Mouse (Mus musculus): ENCODE measurements around the gene Prkcq. TPM values are rescaled to one million over a fixed set of nuclear protein-coding genes. Genes with fewer than 3 reads are reported as not detected.

Gene Prkcq
- total RNA-seq, 2 experiments from 2014 or later, result 6.9 to 8.5 TPM

GRCm38 (mm10) chr2:11210241-11210916, 38.5 kb downstream of the Prkcq start:
- ATAC-seq (replicated peaks; ENCODE audit: low FRiP score, low TSS enrichment, poor library complexity, severe bottlenecking), result peak; percentile 70

DNA sequence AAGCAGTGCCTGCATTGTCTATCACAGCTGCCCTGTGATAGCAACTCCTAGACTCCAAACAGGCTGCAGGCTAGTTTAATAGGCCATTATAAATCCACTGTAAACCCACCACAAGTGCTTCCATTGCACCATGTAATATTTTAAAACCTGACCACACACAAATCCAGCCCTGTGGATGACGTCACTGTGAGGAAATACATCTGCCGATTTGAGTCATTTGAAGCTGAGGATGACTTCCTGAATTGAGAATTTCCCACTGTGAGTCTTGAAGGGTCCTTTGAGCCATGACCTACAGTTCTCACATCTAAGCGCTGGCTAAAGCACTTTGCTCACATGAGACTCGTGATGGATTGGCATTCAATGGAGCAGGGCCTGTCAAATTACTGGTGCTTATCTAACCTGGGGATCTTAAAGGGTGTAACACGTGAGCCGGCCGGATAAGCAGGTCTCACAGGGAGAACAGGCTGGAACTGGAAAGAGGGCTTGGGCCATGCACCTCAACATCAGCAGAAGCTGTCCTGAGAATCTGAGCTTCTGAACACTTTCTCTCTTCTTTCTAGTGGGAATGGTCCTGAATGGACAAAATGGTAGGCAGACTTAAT, 40.2 kb downstream of the Prkcq start:
- no peak for ATAC-seq (replicated peaks; ENCODE audit: low FRiP score, low TSS enrichment, poor library complexity, severe bottlenecking)

GRCm38 (mm10) chr2:11216421-11216820, 44.5 kb downstream of the Prkcq start:
- ATAC-seq (replicated peaks; ENCODE audit: low FRiP score, low TSS enrichment, poor library complexity, severe bottlenecking), result no peak

- ATAC-seq (replicated peaks; ENCODE audit: low FRiP score, low TSS enrichment, poor library complexity, severe bottlenecking), result peak; percentile 54; the same call in 1 of the 2 replicates
These were observed 44.9 kb downstream of the Prkcq start for GRCm38 (mm10) chr2:11216847-11217246.

GRCm38 (mm10) chr2:11218122-11218521, 46.2 kb downstream of the Prkcq start:
- ATAC-seq (replicated peaks; ENCODE audit: low FRiP score, low TSS enrichment, poor library complexity, severe bottlenecking), result peak; percentile 36; the same call in 1 of the 2 replicates

DNA sequence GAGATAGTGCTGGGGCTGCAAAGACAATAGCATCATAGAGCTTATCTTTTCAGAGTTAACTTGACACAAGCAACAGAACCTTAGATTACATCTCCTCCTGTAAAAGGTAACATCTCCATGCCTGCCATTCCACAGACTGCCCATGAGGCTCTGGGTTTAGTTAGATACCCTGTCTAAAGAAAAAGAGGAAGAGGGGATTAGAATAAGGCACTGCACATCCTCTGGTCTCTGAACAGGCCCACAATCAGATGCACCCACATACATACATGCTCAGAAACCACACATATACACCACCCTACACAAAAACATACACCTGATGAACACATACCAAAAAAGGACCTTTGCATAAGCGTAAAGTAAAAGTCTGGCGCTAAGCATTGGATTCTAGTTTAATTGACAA, 47.4 kb downstream of the Prkcq start:
- no peak for ATAC-seq (replicated peaks; ENCODE audit: low FRiP score, low TSS enrichment, poor library complexity, severe bottlenecking)

DNA sequence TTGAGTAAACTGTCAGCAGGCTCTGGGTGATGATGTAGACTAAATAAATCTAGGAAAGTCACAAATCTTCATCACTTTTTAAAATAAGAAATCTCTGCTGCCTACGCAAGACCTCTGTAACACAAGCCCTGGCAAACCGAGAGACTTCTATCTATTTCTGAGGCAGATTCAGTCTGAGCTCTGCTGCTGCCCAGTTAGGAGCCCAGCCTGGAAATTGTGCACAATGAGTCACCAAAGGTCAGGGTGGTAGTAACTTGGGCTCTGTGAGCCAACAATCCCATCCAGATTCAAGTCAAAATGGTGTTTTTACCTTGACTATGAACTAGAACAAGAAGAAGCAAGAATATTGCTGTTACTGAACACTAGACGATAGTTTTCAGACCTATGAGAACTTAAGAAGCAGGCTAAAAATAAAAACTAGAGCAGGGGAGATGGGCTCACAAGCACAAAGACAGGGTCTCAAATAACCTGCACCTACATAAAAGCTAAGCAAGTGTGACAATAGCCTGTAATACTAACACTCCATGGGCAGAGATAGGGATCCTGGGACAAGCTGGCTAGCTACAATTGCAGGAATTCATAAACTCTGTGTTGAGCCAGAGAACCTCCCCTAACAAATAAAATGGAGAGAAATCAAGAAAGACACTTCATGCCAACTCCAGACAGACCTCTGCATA, 53.0 kb downstream of the Prkcq start:
- ATAC-seq (replicated peaks; ENCODE audit: low FRiP score, low TSS enrichment, poor library complexity, severe bottlenecking), result no peak

- peak; percentile 70 for ATAC-seq (replicated peaks; ENCODE audit: low FRiP score, low TSS enrichment, poor library complexity, severe bottlenecking)
These were observed 53.6 kb downstream of the Prkcq start for GRCm38 (mm10) chr2:11225485-11225876.

GRCm38 (mm10) chr2:11226555-11226954, 54.6 kb downstream of the Prkcq start:
- peak; percentile 92 for ATAC-seq (replicated peaks; ENCODE audit: low FRiP score, low TSS enrichment, poor library complexity, severe bottlenecking)

GRCm38 (mm10) chr2:11229126-11229525, 57.2 kb downstream of the Prkcq start:
- ATAC-seq (replicated peaks; ENCODE audit: low FRiP score, low TSS enrichment, poor library complexity, severe bottlenecking), result no peak

DNA sequence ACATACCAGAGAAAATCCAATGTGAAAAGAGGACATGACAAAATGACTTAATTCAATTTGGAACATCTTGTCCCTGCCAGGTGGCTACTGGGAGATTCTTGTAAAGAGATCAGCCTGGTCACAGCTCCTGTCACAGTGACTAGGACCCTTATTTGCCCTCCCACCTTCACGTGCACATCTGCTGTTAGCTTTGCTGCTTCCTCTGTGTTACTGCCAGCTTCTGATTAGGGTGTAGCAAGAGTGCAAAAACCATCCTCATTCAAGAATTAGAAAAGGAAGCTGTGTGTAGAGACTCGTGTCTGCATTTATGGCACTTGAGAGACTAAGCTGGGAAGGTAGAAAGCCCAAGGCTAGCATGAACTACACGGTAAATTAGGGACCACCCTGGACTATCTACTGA, 59.2 kb downstream of the Prkcq start:
- ATAC-seq (replicated peaks; ENCODE audit: low FRiP score, low TSS enrichment, poor library complexity, severe bottlenecking), result peak; percentile 50

- ATAC-seq (replicated peaks; ENCODE audit: low FRiP score, low TSS enrichment, poor library complexity, severe bottlenecking), result peak; percentile 70
These were observed 60.1 kb downstream of the Prkcq start for GRCm38 (mm10) chr2:11231988-11232387.

DNA sequence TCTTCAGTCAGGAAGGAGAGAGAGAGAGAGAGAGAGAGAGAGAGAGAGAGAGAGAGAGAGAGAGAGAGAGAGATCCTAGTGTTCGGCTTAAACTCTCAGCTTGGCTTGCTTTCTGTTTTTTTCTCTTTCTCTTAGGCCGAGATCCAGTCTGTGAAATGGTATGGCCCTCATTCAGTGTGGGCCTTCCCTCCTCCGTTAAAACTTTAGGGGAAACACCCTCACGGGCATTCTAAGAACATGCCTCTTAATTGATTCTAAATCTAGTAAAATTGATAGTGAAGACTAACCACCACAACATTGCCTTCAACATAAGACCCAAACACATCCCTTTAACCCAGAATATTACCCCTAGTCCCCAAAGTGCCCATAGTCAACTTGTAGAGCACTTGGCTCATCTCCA, 66.3 kb downstream of the Prkcq start:
- ATAC-seq (replicated peaks; ENCODE audit: low FRiP score, low TSS enrichment, poor library complexity, severe bottlenecking), result no peak

- ATAC-seq (replicated peaks; ENCODE audit: low FRiP score, low TSS enrichment, poor library complexity, severe bottlenecking), result no peak
These were observed 67.6 kb downstream of the Prkcq start for GRCm38 (mm10) chr2:11239523-11239922.

- ATAC-seq (replicated peaks; ENCODE audit: low FRiP score, low TSS enrichment, poor library complexity, severe bottlenecking), result no peak
These were observed 74.0 kb downstream of the Prkcq start for GRCm38 (mm10) chr2:11245926-11246325.

DNA sequence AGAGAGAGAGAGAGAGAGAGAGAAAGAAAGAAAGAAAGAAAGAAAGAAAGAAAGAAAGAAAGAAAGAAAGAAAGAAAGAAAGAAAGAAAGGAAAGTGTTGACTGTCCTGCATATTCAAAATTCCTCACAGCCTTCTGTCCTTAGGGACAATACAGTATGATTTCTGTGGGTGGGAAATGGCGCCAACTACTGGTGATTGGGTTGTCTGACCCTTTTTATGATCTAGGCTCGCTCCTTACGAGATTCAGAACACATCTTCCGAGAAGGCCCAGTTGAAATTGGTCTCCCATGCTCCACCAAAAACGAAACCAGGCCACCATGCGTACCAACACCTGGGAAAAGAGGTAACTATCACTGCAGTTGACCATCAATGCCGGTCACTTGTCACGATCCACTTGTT, 82.0 kb downstream of the Prkcq start:
- ATAC-seq (replicated peaks; ENCODE audit: low FRiP score, low TSS enrichment, poor library complexity, severe bottlenecking), result peak; percentile 92

DNA sequence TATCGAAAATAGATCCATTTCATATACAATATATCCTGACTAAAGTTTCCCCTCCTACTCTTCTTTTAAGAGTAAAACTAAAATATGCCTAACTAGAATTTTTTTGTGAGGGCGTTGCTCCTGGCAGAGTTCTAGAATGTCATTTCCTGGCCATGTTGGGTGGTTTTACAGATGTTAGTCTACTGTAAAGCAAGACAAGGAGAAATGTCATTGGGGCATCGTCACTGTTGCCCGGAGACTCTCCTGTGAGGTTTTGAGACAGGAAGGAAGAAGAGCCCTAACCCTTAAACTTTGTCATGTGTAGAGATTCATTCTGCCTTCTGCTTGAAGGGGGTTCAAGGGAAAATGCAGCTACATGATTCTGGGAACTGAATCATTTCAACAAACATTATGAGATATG, 82.5 kb downstream of the Prkcq start:
- ATAC-seq (replicated peaks; ENCODE audit: low FRiP score, low TSS enrichment, poor library complexity, severe bottlenecking), result no peak

- no peak for ATAC-seq (replicated peaks; ENCODE audit: low FRiP score, low TSS enrichment, poor library complexity, severe bottlenecking)
These were observed 85.4 kb downstream of the Prkcq start for GRCm38 (mm10) chr2:11257260-11257850.

GRCm38 (mm10) chr2:11258181-11258580, 86.3 kb downstream of the Prkcq start:
- ATAC-seq (replicated peaks; ENCODE audit: low FRiP score, low TSS enrichment, poor library complexity, severe bottlenecking), result no peak

DNA sequence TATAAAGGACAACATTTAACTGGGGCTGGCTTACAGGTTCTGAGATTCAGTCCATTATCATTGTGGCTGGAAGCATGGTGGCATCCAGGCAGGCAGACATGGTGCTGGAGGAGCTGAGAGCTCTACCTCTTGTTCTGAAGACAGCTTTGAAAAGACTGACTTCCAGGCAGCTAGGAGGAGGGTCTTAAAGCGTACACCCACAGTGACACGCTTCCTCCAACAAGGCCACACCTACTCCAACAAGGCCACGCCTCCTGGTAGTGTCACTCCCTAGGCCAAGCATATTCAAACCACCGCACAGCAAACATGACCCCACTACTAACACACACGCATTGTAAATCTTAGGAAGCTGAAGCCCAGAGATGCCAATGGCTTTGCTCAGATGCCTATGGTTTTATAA, 87.5 kb downstream of the Prkcq start:
- ATAC-seq (replicated peaks; ENCODE audit: low FRiP score, low TSS enrichment, poor library complexity, severe bottlenecking), result no peak
